Mouse (Mus musculus) embryonic stem cell, embryonic (primary cell): ENCODE data around the gene Zfp386.

Experiments
- CTCF ChIA-PET, 4 experiments: fragments of 300-600 bp in 2 of 4; fragments of 350-600 bp in 2 of 4; sonication (Branson Sonifier 250); formaldehyde crosslinking; loops; one replicate each; lab custom pipeline; 2022; ENCODE audit warnings: inconsistent platforms in 2 of 4; lab: Charles Lee
- POLR2A ChIA-PET, 4 experiments: fragments of 300-600 bp in 2 of 4; fragments of 350-600 bp in 2 of 4; sonication (Branson Sonifier 250); formaldehyde crosslinking; loops; one replicate each; lab custom pipeline; 2022; ENCODE audit warnings: antibody characterized with exemption in 4 of 4, inconsistent platforms in 1 of 4; lab: Charles Lee

Gene Zfp386

GRCm38 (mm10) chr12:116077855-116078366 lies 30.4 kb downstream of the Zfp386 start:
- ChIA-PET POLR2A (interaction anchor here in 2 of 4 experiments (0.8 to 1.3 kb wide), 4 partner anchors 10 to 69 kb away, joined by 3 to 4 read pairs (median 3); no protein-coding TSS in a partner anchor), CTCF (no interaction called here)

- POLR2A ChIA-PET: no interaction called here
- CTCF ChIA-PET: no interaction called here
Measured at GRCm38 (mm10) chr12:116083125-116083524, 35.6 kb downstream of the Zfp386 start.

- ChIA-PET CTCF (no interaction called here), POLR2A (no interaction called here)
Measured at GRCm38 (mm10) chr12:116084294-116084693, 36.8 kb downstream of the Zfp386 start.

- CTCF ChIA-PET: no interaction called here
- POLR2A ChIA-PET: no interaction called here
Measured at GRCm38 (mm10) chr12:116086951-116087600, 39.6 kb downstream of the Zfp386 start.

GRCm38 (mm10) chr12:116089836-116090235 lies 42.3 kb downstream of the Zfp386 start:
- ChIA-PET POLR2A (no interaction called here), CTCF (no interaction called here)

- POLR2A ChIA-PET: interaction anchor here in 1 of 4 experiments (1.0 kb wide), 1 partner anchor 18 kb away, joined by 3 read pairs; no protein-coding TSS in a partner anchor
- CTCF ChIA-PET: no interaction called here
Measured at GRCm38 (mm10) chr12:116094765-116095555, 47.4 kb downstream of the Zfp386 start.

GRCm38 (mm10) chr12:116096361-116096904 lies 48.9 kb downstream of the Zfp386 start:
- ChIA-PET CTCF (interaction anchor here in 1 of 4 experiments (0.8 kb wide), 1 partner anchor 1678 kb away, joined by 3 read pairs; no protein-coding TSS in a partner anchor), POLR2A (interaction anchor here in 1 of 4 experiments (0.5 kb wide), 1 partner anchor 878 kb away, joined by 3 read pairs; no protein-coding TSS in a partner anchor)

- POLR2A ChIA-PET: interaction anchor here in 1 of 4 experiments (0.7 kb wide), 1 partner anchor 1967 kb away, joined by 4 read pairs; no protein-coding TSS in a partner anchor
- CTCF ChIA-PET: interaction anchor here in 2 of 4 experiments (0.8 kb wide), 2 partner anchors 523 to 1678 kb away, joined by 3 to 9 read pairs; no protein-coding TSS in a partner anchor
Measured at GRCm38 (mm10) chr12:116097166-116097565, 49.6 kb downstream of the Zfp386 start.

GRCm38 (mm10) chr12:116101945-116102344 lies 54.4 kb downstream of the Zfp386 start:
- CTCF ChIA-PET: no interaction called here
- POLR2A ChIA-PET: no interaction called here

- CTCF ChIA-PET: no interaction called here
Measured at GRCm38 (mm10) chr12:116109451-116110353, 62.2 kb downstream of the Zfp386 start.

GRCm38 (mm10) chr12:116111007-116111694 lies 63.6 kb downstream of the Zfp386 start:
- ChIA-PET POLR2A (no interaction called here), CTCF (interaction anchor here in 1 of 4 experiments (0.7 kb wide), 1 partner anchor 20 kb away, joined by 3 read pairs; no protein-coding TSS in a partner anchor)

More at GRCm38 (mm10) chr12:116109451-116110353, 62.2 kb downstream of the Zfp386 start:
- POLR2A ChIA-PET: interaction anchor here in 1 of 4 experiments (1.4 kb wide), 2 partner anchors 9 to 20 kb away, joined by 3 read pairs; no protein-coding TSS in a partner anchor
